Mouse (Mus musculus): Measurements from ENCODE around the gene Mettl16. TPM values are rescaled to one million over a fixed set of nuclear protein-coding genes. Genes with fewer than 3 reads are reported as not detected.

The Mettl16 gene
- polyA plus RNA-seq, 1 experiment from 2014 or later: 54.3 TPM

GRCm38 (mm10) chr11:74834650-74835277, 64.1 kb downstream of the Mettl16 start:
- Histone ChIP-seq H3K9ac (replicated peaks) (no peak overlapping the region), H3K4me2 (replicated peaks) (no peak overlapping the region), H3K36me3 (0 out of 2 replicates have a peak, but pooled peaks cover 4% of the 10 kb centered on the region), H3K4me3 (no peak overlapping the region), H3K9me3 (no peaks in the 10 kb centered on the region), H3K27ac (replicated peaks) (peak overlapping the region; percentile 35; the same call in 1 of the 2 replicates), H3K27me3 (no peaks in the 10 kb centered on the region), H3K4me1 (peaks cover 55% of the 10 kb centered on the region)
- WGBS: 62% methylated on average over 5 of the region's 5 CpGs
- ATAC-seq (replicated peaks): no peak

- Histone ChIP-seq H3K9me3 (no peaks in the 10 kb centered on the region), H3K27me3 (no peaks in the 10 kb centered on the region), H3K36me3 (0 out of 2 replicates have a peak, but pooled peaks cover 4% of the 10 kb centered on the region), H3K4me2 (replicated peaks) (no peak overlapping the region), H3K4me3 (no peak overlapping the region), H3K4me1 (peaks cover 54% of the 10 kb centered on the region), H3K9ac (replicated peaks) (no peak overlapping the region), H3K27ac (replicated peaks) (no peak overlapping the region)
- WGBS: 81% methylated on average over 6 of the region's 6 CpGs
- ATAC-seq (replicated peaks): no peak
Measured at GRCm38 (mm10) chr11:74835593-74836224, 65.1 kb downstream of the Mettl16 start.

DNA sequence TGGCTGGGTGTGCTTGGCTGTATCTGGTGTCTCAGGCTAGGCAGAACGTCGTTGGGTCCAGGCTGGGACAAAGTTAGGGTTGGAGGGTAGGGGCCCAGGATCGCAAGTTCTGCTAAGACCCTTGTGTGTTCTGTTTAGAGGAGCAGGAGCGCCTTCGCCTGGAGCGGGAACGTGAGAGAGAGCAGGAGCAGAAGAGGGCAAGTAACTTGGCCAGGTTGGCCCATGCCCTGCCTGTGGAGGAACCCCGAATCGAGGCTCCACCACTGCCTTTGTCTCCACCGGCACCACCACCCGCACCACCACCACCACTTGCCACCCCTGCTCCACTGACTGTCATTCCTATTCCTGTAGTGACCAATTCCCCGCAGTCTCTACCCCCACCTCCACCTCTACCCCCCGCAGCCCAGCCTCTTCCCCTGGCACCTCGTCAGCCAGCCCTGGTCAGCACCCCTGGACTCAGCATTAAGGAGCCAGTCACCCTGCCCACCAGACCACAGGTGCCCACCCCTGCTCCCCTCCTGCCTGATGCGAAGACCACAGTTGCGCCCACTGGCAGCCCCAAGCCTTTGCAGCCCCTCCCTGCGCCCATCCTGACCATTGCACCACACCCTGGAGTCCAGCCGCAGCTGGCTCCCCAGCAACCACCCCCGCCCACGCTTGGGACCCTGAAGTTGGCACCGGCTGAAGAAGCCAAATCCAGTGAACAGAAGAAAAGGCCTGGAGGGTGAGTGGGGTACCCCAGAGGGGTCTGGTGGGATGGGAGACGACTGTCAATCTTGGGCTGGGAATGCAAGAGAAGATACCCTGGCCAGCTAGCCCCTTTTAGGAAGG, 65.8 kb downstream of the Mettl16 start:
- WGBS: 89% methylated on average over 22 of the region's 22 CpGs
- no peak for ATAC-seq (replicated peaks)
- Histone ChIP-seq H3K9ac (replicated peaks) (no peak overlapping the region), H3K4me1 (peaks cover 54% of the 10 kb centered on the region), H3K9me3 (no peaks in the 10 kb centered on the region), H3K27ac (replicated peaks) (no peak overlapping the region), H3K4me2 (replicated peaks) (no peak overlapping the region), H3K4me3 (no peak overlapping the region), H3K27me3 (no peaks in the 10 kb centered on the region), H3K36me3 (0 out of 2 replicates have a peak, but pooled peaks cover 4% of the 10 kb centered on the region)

DNA sequence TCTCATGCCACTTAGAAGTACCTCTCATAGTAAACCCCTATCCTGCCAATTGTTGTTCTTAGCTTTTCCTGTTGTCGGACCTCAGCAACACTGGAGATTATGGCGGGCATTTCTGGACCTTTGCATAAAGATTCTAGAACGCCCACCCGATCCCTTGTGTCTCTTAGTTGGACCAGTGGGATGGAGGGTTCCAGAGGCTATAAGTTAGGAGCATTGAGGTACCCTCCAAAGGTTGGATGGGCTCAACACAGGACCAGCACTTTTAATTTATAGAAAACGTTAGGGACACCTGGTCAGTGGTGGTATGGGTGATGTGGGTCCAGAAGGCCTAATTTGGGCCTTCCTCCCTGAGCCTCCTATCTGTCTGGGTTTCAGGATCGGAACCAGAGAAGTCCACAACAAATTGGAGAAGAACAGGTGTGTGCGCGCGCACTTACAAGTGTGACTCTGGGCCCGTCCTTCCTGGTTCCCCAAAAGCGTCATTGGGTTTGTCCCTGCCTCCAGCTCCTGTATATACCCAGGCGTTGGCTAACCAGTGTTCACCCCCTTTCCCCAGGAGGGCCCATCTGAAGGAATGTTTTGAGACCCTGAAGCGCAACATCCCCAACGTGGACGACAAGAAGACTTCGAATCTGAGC, 66.5 kb downstream of the Mettl16 start:
- peak overlapping the region; percentile 50 for H3K9ac ChIP-seq (replicated peaks)
- H3K27ac ChIP-seq (replicated peaks): peak overlapping the region; percentile 91
- no peak for ATAC-seq (replicated peaks)
- H3K4me1 ChIP-seq: peaks cover 53% of the 10 kb centered on the region
- no peaks in the 10 kb centered on the region for H3K27me3 ChIP-seq
- H3K4me2 ChIP-seq (replicated peaks): peak overlapping the region; percentile 87
- WGBS: 45% methylated on average over 16 of the region's 16 CpGs
- peaks cover 7% of the 10 kb centered on the region; the same call in 1 of the 2 replicates for H3K36me3 ChIP-seq
- peak overlapping the region; percentile 55 for H3K4me3 ChIP-seq
- no peaks in the 10 kb centered on the region for H3K9me3 ChIP-seq

DNA sequence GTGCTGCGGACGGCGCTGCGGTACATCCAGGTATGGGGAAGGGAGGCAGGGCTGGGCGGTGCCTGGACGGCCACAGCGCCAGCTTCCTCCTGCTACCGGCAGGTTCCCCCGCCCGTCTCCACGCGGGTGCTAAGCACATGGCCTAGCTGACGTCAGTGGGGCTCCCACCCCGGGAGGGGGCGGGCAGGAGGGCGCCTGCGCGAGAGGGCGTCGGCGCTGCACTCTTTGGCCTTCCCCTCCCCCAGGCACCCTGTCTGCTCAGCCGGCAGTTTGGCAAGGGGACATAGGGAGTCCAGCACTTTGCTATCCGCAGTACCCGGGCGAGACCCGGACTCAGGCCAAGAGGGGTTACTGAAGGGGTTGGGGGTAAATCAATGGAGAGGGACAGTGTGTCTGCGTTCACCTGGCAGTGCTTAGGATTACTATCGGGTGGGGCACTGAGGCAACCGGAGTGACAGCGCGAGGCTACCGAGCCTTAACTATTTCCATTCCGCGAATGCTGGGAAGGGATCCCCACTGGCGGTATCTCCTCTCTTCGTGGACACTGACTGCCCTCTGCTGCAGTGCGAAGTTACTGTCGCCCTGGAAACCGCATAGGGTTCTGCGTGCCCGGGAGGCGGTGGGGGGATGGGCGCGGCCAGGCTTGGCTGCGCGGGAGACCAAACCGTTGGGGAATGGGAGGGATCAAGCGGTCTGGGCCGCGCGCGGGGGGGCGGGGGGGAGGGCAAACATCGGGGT, 67.2 kb downstream of the Mettl16 start:
- Histone ChIP-seq H3K4me1 (peaks cover 46% of the 10 kb centered on the region), H3K9me3 (no peaks in the 10 kb centered on the region), H3K9ac (replicated peaks) (peak overlapping the region; percentile 50), H3K27me3 (no peaks in the 10 kb centered on the region), H3K4me3 (peak overlapping the region; percentile 55), H3K27ac (replicated peaks) (peak overlapping the region; percentile 91), H3K4me2 (replicated peaks) (peak overlapping the region; percentile 87), H3K36me3 (peaks cover 14% of the 10 kb centered on the region)
- WGBS: under 1% methylated on average over 54 of the region's 54 CpGs
- ATAC-seq (replicated peaks): peak; percentile 70

DNA sequence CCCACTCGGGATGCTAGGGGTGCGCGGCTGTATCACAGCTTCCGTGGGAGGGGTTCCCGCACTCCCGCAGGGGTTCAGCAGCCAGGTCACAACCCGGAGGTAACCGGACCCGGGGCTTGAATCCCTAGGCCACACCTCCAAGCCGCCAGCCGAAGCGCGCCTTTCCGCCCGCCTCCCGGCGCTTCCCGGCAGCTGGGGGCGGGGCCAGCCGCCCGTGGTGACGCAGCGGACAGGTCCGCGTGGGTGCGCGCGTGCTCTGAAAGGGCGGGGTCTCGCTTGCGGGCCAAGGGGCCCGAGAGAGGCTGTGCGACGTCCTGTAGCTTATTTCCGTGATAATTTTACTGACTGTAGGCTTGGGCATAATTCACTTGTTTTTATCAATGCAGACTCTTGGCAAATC, 67.8 kb downstream of the Mettl16 start:
- peak overlapping the region; percentile 87 for H3K4me2 ChIP-seq (replicated peaks)
- peaks cover 41% of the 10 kb centered on the region for H3K4me1 ChIP-seq
- under 1% methylated on average over 35 of the region's 35 CpGs for WGBS
- H3K9ac ChIP-seq (replicated peaks): peak overlapping the region; percentile 50
- H3K27ac ChIP-seq (replicated peaks): peak overlapping the region; percentile 91
- peak overlapping the region; percentile 55 for H3K4me3 ChIP-seq
- no peaks in the 10 kb centered on the region for H3K9me3 ChIP-seq
- peak; percentile 68 for ATAC-seq (replicated peaks)
- peaks cover 19% of the 10 kb centered on the region for H3K36me3 ChIP-seq
- no peaks in the 10 kb centered on the region for H3K27me3 ChIP-seq

- Histone ChIP-seq H3K36me3 (peaks cover 24% of the 10 kb centered on the region), H3K4me2 (replicated peaks) (peak overlapping the region; percentile 87), H3K27ac (replicated peaks) (peak overlapping the region; percentile 91; the same call in 1 of the 2 replicates), H3K4me1 (peaks cover 35% of the 10 kb centered on the region), H3K27me3 (no peaks in the 10 kb centered on the region), H3K4me3 (peak overlapping the region; percentile 55), H3K9me3 (no peaks in the 10 kb centered on the region), H3K9ac (replicated peaks) (no peak overlapping the region)
- ATAC-seq (replicated peaks): no peak
- WGBS: 50% methylated on average over 6 of the region's 6 CpGs
Measured at GRCm38 (mm10) chr11:74838971-74839370, 68.3 kb downstream of the Mettl16 start.

- no peaks in the 10 kb centered on the region for H3K27me3 ChIP-seq
- no peak overlapping the region for H3K4me2 ChIP-seq (replicated peaks)
- H3K4me1 ChIP-seq: peaks cover 29% of the 10 kb centered on the region
- H3K4me3 ChIP-seq: no peak overlapping the region
- no peak overlapping the region for H3K27ac ChIP-seq (replicated peaks)
- no peaks in the 10 kb centered on the region for H3K9me3 ChIP-seq
- H3K9ac ChIP-seq (replicated peaks): no peak overlapping the region
- peaks cover 34% of the 10 kb centered on the region for H3K36me3 ChIP-seq
- WGBS: 93% methylated on average over 19 of the region's 19 CpGs
- ATAC-seq (replicated peaks): no peak
Measured at GRCm38 (mm10) chr11:74839860-74840715, 69.5 kb downstream of the Mettl16 start.

DNA sequence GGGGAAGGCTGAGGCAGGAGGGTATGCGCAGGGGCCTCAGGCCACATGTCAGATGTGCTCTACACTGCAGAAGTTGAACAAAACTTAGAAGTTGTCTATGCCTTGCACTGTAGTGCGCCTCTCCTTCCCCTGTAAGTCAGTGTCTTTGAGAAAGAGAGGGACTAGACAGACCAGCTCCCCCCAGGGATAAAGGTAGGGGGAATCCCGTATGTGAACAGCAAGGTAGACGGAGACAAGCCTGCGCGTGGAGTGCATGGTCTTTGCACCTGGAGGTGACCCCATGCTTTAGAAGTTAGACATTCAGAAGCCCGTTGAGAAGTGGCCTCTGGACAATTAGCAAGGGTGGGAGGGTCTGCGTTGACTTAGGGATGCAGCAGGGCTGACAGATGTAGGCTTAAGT, 70.1 kb downstream of the Mettl16 start:
- WGBS: 92% methylated on average over 8 of the region's 8 CpGs
- no peaks in the 10 kb centered on the region for H3K9me3 ChIP-seq
- H3K4me1 ChIP-seq: peaks cover 29% of the 10 kb centered on the region
- H3K27me3 ChIP-seq: no peaks in the 10 kb centered on the region
- H3K27ac ChIP-seq (replicated peaks): no peak overlapping the region
- no peak overlapping the region for H3K4me3 ChIP-seq
- H3K36me3 ChIP-seq: peaks cover 39% of the 10 kb centered on the region
- no peak overlapping the region for H3K4me2 ChIP-seq (replicated peaks)
- no peak for ATAC-seq (replicated peaks)
- H3K9ac ChIP-seq (replicated peaks): no peak overlapping the region

DNA sequence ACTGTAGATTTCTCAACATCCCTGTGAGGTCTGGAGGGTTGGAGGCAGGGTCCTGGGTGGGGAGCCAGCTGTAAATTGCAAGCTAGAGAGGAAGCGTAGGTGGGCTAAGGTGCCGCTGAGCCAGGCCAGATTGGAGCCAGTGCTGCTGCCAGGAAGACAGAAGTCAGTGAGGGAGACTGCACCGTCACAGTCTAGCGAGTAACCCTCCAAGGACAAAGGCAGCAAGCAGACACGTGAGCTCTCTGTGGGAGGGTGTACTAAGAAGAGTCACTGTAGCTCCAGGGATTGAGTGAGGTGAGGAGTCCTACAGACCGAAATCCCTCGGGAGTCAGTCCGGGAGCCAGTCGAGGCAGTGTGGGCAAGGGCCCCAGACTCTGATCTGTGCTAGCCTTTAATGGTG, 70.7 kb downstream of the Mettl16 start:
- 79% methylated on average over 9 of the region's 9 CpGs for WGBS
- H3K27ac ChIP-seq (replicated peaks): no peak overlapping the region
- H3K9ac ChIP-seq (replicated peaks): no peak overlapping the region
- H3K27me3 ChIP-seq: no peaks in the 10 kb centered on the region
- H3K4me3 ChIP-seq: no peak overlapping the region
- peaks cover 25% of the 10 kb centered on the region for H3K4me1 ChIP-seq
- H3K9me3 ChIP-seq: no peaks in the 10 kb centered on the region
- no peak overlapping the region for H3K4me2 ChIP-seq (replicated peaks)
- peaks cover 42% of the 10 kb centered on the region for H3K36me3 ChIP-seq
- no peak for ATAC-seq (replicated peaks)
